ENCODE assay signal across 23 mouse cellular contexts in the genomic region with DNA sequence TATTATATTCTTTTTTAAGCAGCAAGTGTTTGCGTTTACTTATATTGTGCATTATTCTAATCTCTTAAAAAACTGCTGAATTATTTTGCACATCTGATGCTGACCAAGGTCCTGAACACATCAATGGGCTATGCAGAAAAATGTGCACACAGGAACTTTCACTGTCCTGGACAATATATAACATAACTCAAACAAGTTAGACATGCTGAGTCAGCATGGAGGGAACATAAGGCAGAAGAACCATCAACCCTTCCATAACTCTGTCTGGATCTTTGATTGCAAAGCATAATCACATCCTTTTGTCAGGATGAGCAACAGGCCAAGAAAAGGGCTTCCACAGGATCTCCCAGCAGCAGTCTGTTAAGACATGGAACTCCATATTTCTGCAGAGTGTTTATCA.
A peak's percentile ranks its signal among the peaks of the same experiment; 100 is the strongest.
DNase-seq lines count a peak whose midpoint lies in the region; ATAC-seq and TF ChIP-seq lines count a peak whose summit lies in the region.
"Had no signal": no experiment of that assay in that cellular context is flagged by ENCODE, and none has a peak within 500 bp of the region (broad histone marks: within the 10 kb centered on the region; RNA-seq: fewer than 3 reads in every experiment).

No protein-coding gene starts in this region.

- 83% methylated on average over 1 of the region's 1 CpGs for WGBS in lung, embryonic 14.5 days
- WGBS in hindbrain, embryonic 16.5 days: 94% methylated on average over 1 of the region's 1 CpGs

- dilution Hi-C loops in CH12.LX (cut with MboI; ENCODE audit: extremely low pct_ligation_motif_present, extremely low pct_unique_long_range_greater_than_20kb, low sequenced_read_pairs): no loop called here

- no peaks in the 10 kb centered on the region for H3K27me3 ChIP-seq in lung, embryonic 14.5 days (ENCODE audit: insufficient read depth, low read length)
- no peaks in the 10 kb centered on the region for H3K27me3 ChIP-seq in CH12.LX (replicated peaks)
- H3K27me3 ChIP-seq in hindbrain, embryonic 16.5 days (replicated peaks; ENCODE audit: control insufficient read depth, insufficient read depth, low read length): no peaks in the 10 kb centered on the region
- H3K27me3 ChIP-seq: embryonic facial prominence, embryonic 12.5 days; forebrain, embryonic 13.5 days; forebrain, embryonic 15.5 days; Patski had no signal

- no peaks in the 10 kb centered on the region for H3K36me3 ChIP-seq in lung, embryonic 14.5 days (ENCODE audit: insufficient read depth)
- H3K36me3 ChIP-seq in CH12.LX (replicated peaks in 1 of 2; ENCODE audit: control insufficient read depth in 1 of 2, insufficient read depth in 1 of 2, low read length in 1 of 2) (no peaks in the 10 kb centered on the region), ES-E14 (ENCODE audit: control insufficient read depth, insufficient read depth, low read length, poor library complexity, severe bottlenecking) (no peaks in the 10 kb centered on the region)
- H3K36me3 ChIP-seq in hindbrain, embryonic 16.5 days (ENCODE audit: control insufficient read depth, insufficient read depth, low read length): no peaks in the 10 kb centered on the region
- H3K36me3 ChIP-seq: embryonic facial prominence, embryonic 10.5 days; embryonic facial prominence, embryonic 12.5 days; forebrain, embryonic 15.5 days had no signal

- H3K4me1 ChIP-seq in lung, embryonic 14.5 days (ENCODE audit: insufficient read depth): no peaks in the 10 kb centered on the region
- H3K4me1 ChIP-seq in CH12.LX (ENCODE audit: control insufficient read depth in 1 of 2, insufficient read depth in 2 of 2) (no peaks in the 10 kb centered on the region), ES-E14 (ENCODE audit: control insufficient read depth in 2 of 2, insufficient read depth in 2 of 2, low read length in 2 of 2, poor library complexity in 1 of 2) (no peaks in the 10 kb centered on the region)
- H3K4me1 ChIP-seq in hindbrain, embryonic 16.5 days (ENCODE audit: control insufficient read depth, insufficient read depth, low read depth, low read length): no peaks in the 10 kb centered on the region
- H3K4me1 ChIP-seq: embryonic facial prominence, embryonic 10.5 days; embryonic facial prominence, embryonic 12.5 days; forebrain, embryonic 13.5 days; forebrain, embryonic 15.5 days had no signal

- no peak overlapping the region for H3K9ac ChIP-seq in lung, embryonic 14.5 days
- no peak overlapping the region for H3K9ac ChIP-seq in CH12.LX (ENCODE audit: insufficient read depth, low read depth)
- H3K9ac ChIP-seq in ES-E14 (ENCODE audit: insufficient read depth, low read depth, low read length, poor library complexity, severe bottlenecking): no peak overlapping the region
- H3K9ac ChIP-seq in hindbrain, embryonic 16.5 days (ENCODE audit: low read depth, low read length): no peak overlapping the region
- H3K9ac ChIP-seq: embryonic facial prominence, embryonic 12.5 days; forebrain, embryonic 13.5 days; forebrain, embryonic 15.5 days; forebrain, postnatal 0 days had no signal

- in situ Hi-C loops in CH12.LX (cut with MboI; ENCODE audit: low pct_ligation_motif_present, low pct_unique_long_range_greater_than_20kb, low sequenced_read_pairs) (no loop called here), ES-E14 (cut with MboI; ENCODE audit: low sequenced_read_pairs in 2 of 2, unreplicated experiment in 2 of 2) (no loop called here)

- peak; percentile 47 for DNase-seq in lung, embryonic 14.5 days
- no peak for DNase-seq in lung, postnatal 10 days
- no peak for DNase-seq in CH12.LX (ENCODE audit: extremely low read depth)
- DNase-seq in ES-E14 (ENCODE audit: low read depth, low spot score): no peak
- DNase-seq in forelimb bud, embryonic 11.5 days (ENCODE audit: low read depth, low spot score): peak; percentile 1
- no peak for DNase-seq in kidney, adult 8-10 months
- DNase-seq in kidney, adult 18-20 months: no peak
- DNase-seq: adrenal gland, adult 8-10 months; adrenal gland, postnatal 14 days; adrenal gland, postnatal 36 days; cerebellum, adult 11-12 months; cerebellum, adult 2 months; cerebellum, adult 9-10 months; cerebellum, postnatal 10 days; cerebellum, postnatal 25 days; forebrain, postnatal 0 days had no signal

- H3K27ac ChIP-seq in lung, embryonic 14.5 days (ENCODE audit: low read depth): no peak overlapping the region
- H3K27ac ChIP-seq in CH12.LX (ENCODE audit: insufficient read depth, low read depth): no peak overlapping the region
- H3K27ac ChIP-seq in ES-E14 (ENCODE audit: insufficient read depth, low read depth, low read length, poor library complexity, severe bottlenecking): no peak overlapping the region
- no peak overlapping the region for H3K27ac ChIP-seq in hindbrain, embryonic 16.5 days (ENCODE audit: low read depth, low read length)
- H3K27ac ChIP-seq: embryonic facial prominence, embryonic 10.5 days; embryonic facial prominence, embryonic 12.5 days; forebrain, embryonic 13.5 days; forebrain, embryonic 15.5 days had no signal

- no peaks in the 10 kb centered on the region for H3K9me3 ChIP-seq in lung, embryonic 14.5 days (ENCODE audit: low read depth, low read length)
- H3K9me3 ChIP-seq in CH12.LX (replicated peaks; ENCODE audit: low read length): peaks cover 41% of the 10 kb centered on the region
- no peaks in the 10 kb centered on the region for H3K9me3 ChIP-seq in ES-E14 (ENCODE audit: control insufficient read depth, insufficient read depth, low read depth, low read length)
- no peaks in the 10 kb centered on the region for H3K9me3 ChIP-seq in hindbrain, embryonic 16.5 days (ENCODE audit: control insufficient read depth, low read length)
- H3K9me3 ChIP-seq: embryonic facial prominence, embryonic 10.5 days; embryonic facial prominence, embryonic 12.5 days; forebrain, embryonic 13.5 days; forebrain, embryonic 15.5 days had no signal

- no peak overlapping the region for H3K4me2 ChIP-seq in lung, embryonic 14.5 days
- no peak overlapping the region for H3K4me2 ChIP-seq in CH12.LX (ENCODE audit: insufficient read depth, low read depth, poor library complexity, severe bottlenecking)
- H3K4me2 ChIP-seq in hindbrain, embryonic 16.5 days (ENCODE audit: low read length): no peak overlapping the region
- H3K4me2 ChIP-seq: embryonic facial prominence, embryonic 12.5 days; forebrain, embryonic 13.5 days; forebrain, embryonic 15.5 days had no signal

- no peak for TF ChIP-seq POLR2A in CH12.LX (IDR thresholded peaks at IDR 0.05; ENCODE audit: low read depth, low read length)

- ATAC-seq in lung, embryonic 14.5 days (ENCODE audit: insufficient read depth): no peak
- ATAC-seq in hindbrain, embryonic 16.5 days: no peak
- ATAC-seq: activated CD4-positive, CD25-positive, alpha-beta regulatory T cell, adult 4 months; forebrain, embryonic 13.5 days; forebrain, embryonic 15.5 days; forebrain, postnatal 0 days; Patski had no signal

- H3K79me2 ChIP-seq in CH12.LX (replicated peaks; ENCODE audit: control insufficient read depth, extremely low read depth, insufficient read depth, poor library complexity, severe bottlenecking): no peaks in the 10 kb centered on the region

- TF ChIP-seq CTCF in lung, embryonic 14.5 days (IDR thresholded peaks at IDR 0.05; ENCODE audit: low read depth): no peak
- no peak for TF ChIP-seq CTCF in CH12.LX (conservative IDR thresholded peaks at IDR 0.05 in 1 of 2, IDR thresholded peaks at IDR 0.05 in 1 of 2; ENCODE audit: low read depth in 2 of 2, low read length in 2 of 2)

- H3K4me3 ChIP-seq in lung, embryonic 14.5 days (ENCODE audit: low read depth, low read length): no peak overlapping the region
- H3K4me3 ChIP-seq in CH12.LX (replicated peaks in 1 of 3; ENCODE audit: low read depth in 2 of 3, low read length in 2 of 3, poor library complexity in 1 of 3): no peak overlapping the region
- H3K4me3 ChIP-seq in ES-E14 (ENCODE audit: insufficient read depth in 1 of 2, low read depth in 1 of 2, low read length in 2 of 2, poor library complexity in 1 of 2, severe bottlenecking in 1 of 2): no peak overlapping the region
- H3K4me3 ChIP-seq in hindbrain, embryonic 16.5 days (ENCODE audit: low read length): no peak overlapping the region
- H3K4me3 ChIP-seq: embryonic facial prominence, embryonic 10.5 days; embryonic facial prominence, embryonic 12.5 days; forebrain, embryonic 13.5 days; forebrain, embryonic 15.5 days had no signal

- no peak for TF ChIP-seq EP300 in CH12.LX (IDR thresholded peaks at IDR 0.05; ENCODE audit: low read length)

- TF ChIP-seq RAD21 in CH12.LX (IDR thresholded peaks at IDR 0.05; ENCODE audit: low read depth, low read length): no peak

TF ChIP-seq in CH12.LX, 34 proteins besides CTCF, POLR2A, EP300 and RAD21:
- TF ChIP-seq MAFK (IDR thresholded peaks at IDR 0.05; ENCODE audit: insufficient replicate concordance, low read length): peak; percentile 70
- TF ChIP-seq IRF4 (IDR thresholded peaks at IDR 0.05; ENCODE audit: low read depth, low read length): no peak

TF ChIP-seq in ES-E14, 5 proteins besides CTCF, POLR2A, EP300 and RAD21:
- TF ChIP-seq CHD2 (IDR thresholded peaks at IDR 0.05; ENCODE audit: low read depth, low read length): no peak
- TF ChIP-seq MAFK (IDR thresholded peaks at IDR 0.05; ENCODE audit: insufficient read depth, low read depth, low read length): peak; percentile 71
TF ChIP-seq in ES-E14: peak in this region for 1.

Comparison
In these comparisons a context has a peak if more than half of its experiments do, and no peak if none do; other contexts are left out.
1. DNase-seq: peak in lung, embryonic 14.5 days (single experiment) and forelimb bud, embryonic 11.5 days (single experiment); none in lung, postnatal 10 days (single experiment), CH12.LX (single experiment), ES-E14 (single experiment), kidney, adult 8-10 months (0 of 2) and kidney, adult 18-20 months (single experiment).